Mouse (Mus musculus) B cell, adult 2 months (primary cell): ENCODE data around the gene Kdm6b.

Experiments used
- DNase-seq, 2 experiments: peaks; one replicate each; pipeline ENCODE4 v3.0.0; 2022

The Kdm6b gene

DNA sequence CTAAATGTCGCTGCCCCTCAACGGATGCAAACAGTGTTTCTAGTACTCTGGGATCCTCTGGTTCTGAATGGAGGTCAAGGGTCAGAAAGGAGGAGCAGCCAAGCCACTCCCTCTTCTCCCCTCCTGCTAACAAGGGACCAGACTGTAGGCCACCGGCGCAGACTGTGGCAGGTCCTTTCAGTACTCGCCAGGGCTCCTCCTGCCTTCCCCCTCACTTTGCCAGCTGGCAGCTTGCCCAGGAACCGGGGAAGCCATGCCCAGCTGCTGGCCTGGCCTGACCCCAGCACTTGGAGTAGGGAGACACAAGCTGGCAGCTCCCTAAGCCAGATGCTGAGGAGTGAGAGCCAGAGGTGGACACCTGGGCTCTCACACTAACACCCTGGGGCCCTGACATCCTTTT lies 48.6 kb downstream of the Kdm6b start:
- DNase-seq: no peak

- no peak for DNase-seq
Measured at GRCm38 (mm10) chr11:69364376-69364775, 49.1 kb downstream of the Kdm6b start.

GRCm38 (mm10) chr11:69362479-69362878 lies 51.0 kb downstream of the Kdm6b start:
- no peak for DNase-seq

- no peak for DNase-seq
Measured at GRCm38 (mm10) chr11:69362021-69362420, 51.5 kb downstream of the Kdm6b start.

DNA sequence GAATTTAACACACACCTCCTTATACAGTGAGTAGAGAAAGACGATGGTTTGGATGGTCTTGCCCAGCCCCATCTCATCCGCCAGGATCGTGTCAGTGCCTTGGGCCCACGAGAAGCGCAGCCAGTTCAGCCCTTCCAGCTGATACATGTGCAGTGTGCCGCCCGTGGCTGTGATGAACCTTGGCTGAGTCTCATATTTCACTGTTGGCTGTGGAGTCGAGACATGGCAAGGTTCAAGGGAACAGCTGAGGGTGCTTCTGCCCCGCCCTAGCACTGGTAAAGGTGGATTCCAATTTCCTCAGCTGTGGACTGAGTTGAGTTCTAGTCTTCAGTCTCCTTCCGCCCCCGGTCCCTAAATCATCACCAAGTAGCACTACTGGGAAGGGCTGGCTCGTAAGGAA lies 55.8 kb downstream of the Kdm6b start:
- no peak for DNase-seq

DNA sequence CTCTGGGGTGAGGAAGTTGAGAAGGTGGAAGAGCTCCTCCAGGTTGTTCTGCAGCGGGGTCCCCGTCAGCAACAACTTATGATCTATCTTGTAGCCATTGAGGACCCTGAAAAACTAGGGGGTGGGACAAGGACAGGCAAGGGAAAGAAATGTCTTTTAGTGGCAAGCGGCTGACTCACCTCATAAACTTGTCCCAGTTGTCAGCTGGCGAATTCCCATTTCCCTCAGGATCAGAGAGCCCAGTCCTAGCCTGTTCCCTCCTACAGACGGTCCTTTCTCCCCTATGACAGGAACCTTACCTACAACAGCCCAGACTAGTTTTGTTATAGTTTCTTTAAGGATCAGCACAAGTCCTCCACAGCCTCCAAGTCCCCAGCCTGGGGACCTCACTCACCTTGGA lies 56.9 kb downstream of the Kdm6b start:
- DNase-seq: no peak
